Mouse (Mus musculus) limb, embryonic 11.5 days (tissue): Measurements from ENCODE around the gene Cldn7. TPM values are rescaled to one million over a fixed set of nuclear protein-coding genes. Genes with fewer than 3 reads are reported as not detected.

Source experiments
- ATAC-seq: fragments of 200-750 bp; cut with Nextera tagmentation; 2 replicates; pipeline ENCODE4 v1.8.0; 2017; ENCODE audit warnings: low read depth; ENCODE audit not compliant: insufficient number of reproducible peaks, low FRiP score, low TSS enrichment
- DNase-seq: peaks from one replicate; pipeline ENCODE4 v3.0.0-alpha.2; 2015; ENCODE audit warnings: low spot score
- H3K27ac ChIP-seq: fragments of 300-500 bp; sonication (generic); replicated peaks from 2 replicates; pipeline ENCODE4 v1.5.1; 2014; ENCODE audit warnings: low read depth, mild to moderate bottlenecking, low read length
- H3K27me3 ChIP-seq: fragments of 300-500 bp; sonication (generic); 2 replicates; pipeline ENCODE4 v1.6.1; 2014; ENCODE audit warnings: mild to moderate bottlenecking, low read length, mixed read lengths; ENCODE audit not compliant: control insufficient read depth, insufficient read depth
- H3K36me3 ChIP-seq: fragments of 300-500 bp; sonication (generic); 2 replicates; pipeline ENCODE4 v1.6.1; 2014; ENCODE audit warnings: mild to moderate bottlenecking, low read length, moderate library complexity, mixed read lengths; ENCODE audit not compliant: control insufficient read depth, insufficient read depth
- H3K4me1 ChIP-seq: fragments of 300-500 bp; sonication (generic); 2 replicates; pipeline ENCODE4 v1.6.1; 2014; ENCODE audit warnings: low read length, mixed read lengths; ENCODE audit not compliant: control insufficient read depth, insufficient read depth
- H3K4me2 ChIP-seq: fragments of 300-500 bp; sonication (generic); 2 replicates; pipeline ENCODE4 v1.6.1; 2014; ENCODE audit warnings: low read depth, mild to moderate bottlenecking, moderate library complexity; ENCODE audit not compliant: severe bottlenecking
- H3K4me3 ChIP-seq: fragments of 300-500 bp; sonication (generic); 2 replicates; pipeline ENCODE4 v1.5.1; 2014; ENCODE audit warnings: low read depth, low read length
- H3K9ac ChIP-seq: fragments of 300-500 bp; sonication (generic); 2 replicates; pipeline ENCODE4 v1.6.1; 2014; ENCODE audit warnings: mild to moderate bottlenecking, low read length
- H3K9me3 ChIP-seq: fragments of 300-500 bp; sonication (generic); 2 replicates; pipeline ENCODE4 v1.6.1; 2016; ENCODE audit warnings: low read length; ENCODE audit not compliant: control insufficient read depth
- WGBS: fragments of 180-500 bp; shearing (Covaris S2); extraction: QIAGEN DNeasy Blood & Tissue Kit; methylation state at CpG from one replicate; pipeline ENCODE4 v1.1.7; 2014; 5-methylcytosine and 5-hydroxymethylcytosine counted together
- polyA plus RNA-seq: library from polyadenylated mRNA; unstranded; fragments of >200 nt; fragmentation: Nextera tagmentation; extraction: Ambion mirVana; gene quantifications from 2 replicates; pipeline ENCODE4 v1.2.1, GENCODE M21; 2014

Cldn7 gene
- polyA plus RNA-seq, 1 experiment from 2014 or later: 13.2 TPM

GRCm38 (mm10) chr11:69982225-69982624 is 17.6 kb downstream of the Cldn7 start, which contains the start of gene Elp5:
TSS of gene Elp5 (minus strand) at chr11:69982517.
- Histone ChIP-seq H3K4me1 (peaks cover 13% of the 10 kb centered on the region; the same call in 1 of the 2 replicates), H3K36me3 (peaks cover 14% of the 10 kb centered on the region), H3K27me3 (no peaks in the 10 kb centered on the region), H3K27ac (peak within 1 kb of the TSS; percentile 98), H3K9ac (peak within 1 kb of the TSS; percentile 96), H3K4me3 (peak within 1 kb of the TSS; percentile 99), H3K4me2 (peak within 1 kb of the TSS; percentile 92), H3K9me3 (no peaks in the 10 kb centered on the region)
- ATAC-seq (no peak), DNase-seq (no peak)
- WGBS: 63% methylated on average over 8 of the region's 8 CpGs

GRCm38 (mm10) chr11:69982877-69983276 is 18.3 kb downstream of the Cldn7 start:
- Histone ChIP-seq H3K36me3 (peaks cover 17% of the 10 kb centered on the region), H3K9me3 (no peaks in the 10 kb centered on the region), H3K9ac (no peak overlapping the region), H3K27ac (no peak overlapping the region), H3K4me3 (peak overlapping the region; percentile 99; the same call in 1 of the 2 replicates), H3K4me1 (peaks cover 13% of the 10 kb centered on the region; the same call in 1 of the 2 replicates), H3K4me2 (peak overlapping the region; percentile 92), H3K27me3 (no peaks in the 10 kb centered on the region)
- WGBS: 44% methylated on average over 5 of the region's 5 CpGs
- DNase-seq: no peak
- no peak for ATAC-seq

GRCm38 (mm10) chr11:69983377-69983776 is 18.8 kb downstream of the Cldn7 start:
- no peak overlapping the region for H3K27ac ChIP-seq
- H3K36me3 ChIP-seq: peaks cover 21% of the 10 kb centered on the region
- H3K4me3 ChIP-seq: no peak overlapping the region
- ATAC-seq (no peak), DNase-seq (no peak)
- no peak overlapping the region for H3K4me2 ChIP-seq
- peaks cover 13% of the 10 kb centered on the region; the same call in 1 of the 2 replicates for H3K4me1 ChIP-seq
- H3K9me3 ChIP-seq: no peaks in the 10 kb centered on the region
- WGBS: 88% methylated on average over 4 of the region's 4 CpGs
- H3K27me3 ChIP-seq: no peaks in the 10 kb centered on the region
- H3K9ac ChIP-seq: no peak overlapping the region

DNA sequence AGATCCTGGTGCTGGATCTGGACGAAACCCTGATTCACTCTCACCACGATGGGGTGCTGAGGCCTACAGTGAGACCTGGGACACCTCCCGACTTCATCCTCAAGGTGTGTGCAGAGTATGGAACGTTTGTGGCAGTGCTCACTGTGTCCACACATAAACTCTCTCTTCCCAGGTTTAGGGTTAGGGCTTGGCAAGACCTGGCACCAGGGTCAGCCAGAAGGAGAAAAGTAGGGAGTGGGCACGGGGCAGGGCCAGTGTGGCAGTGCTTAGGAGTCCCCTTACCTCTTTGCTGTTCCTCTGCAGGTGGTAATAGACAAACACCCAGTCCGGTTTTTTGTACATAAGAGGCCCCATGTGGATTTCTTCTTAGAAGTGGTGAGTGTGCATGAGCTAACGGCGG is 19.9 kb downstream of the Cldn7 start:
- ATAC-seq (no peak), DNase-seq (no peak)
- Histone ChIP-seq H3K9me3 (no peaks in the 10 kb centered on the region), H3K27ac (no peak overlapping the region), H3K9ac (no peak overlapping the region), H3K27me3 (no peaks in the 10 kb centered on the region), H3K4me2 (no peak overlapping the region), H3K4me1 (peaks cover 13% of the 10 kb centered on the region; the same call in 1 of the 2 replicates), H3K36me3 (peaks cover 28% of the 10 kb centered on the region), H3K4me3 (0 out of 2 replicates have a peak overlapping the region, but pooled peaks have one; percentile 3)
- 88% methylated on average over 8 of the region's 8 CpGs for whole genome bisulfite sequencing

DNA sequence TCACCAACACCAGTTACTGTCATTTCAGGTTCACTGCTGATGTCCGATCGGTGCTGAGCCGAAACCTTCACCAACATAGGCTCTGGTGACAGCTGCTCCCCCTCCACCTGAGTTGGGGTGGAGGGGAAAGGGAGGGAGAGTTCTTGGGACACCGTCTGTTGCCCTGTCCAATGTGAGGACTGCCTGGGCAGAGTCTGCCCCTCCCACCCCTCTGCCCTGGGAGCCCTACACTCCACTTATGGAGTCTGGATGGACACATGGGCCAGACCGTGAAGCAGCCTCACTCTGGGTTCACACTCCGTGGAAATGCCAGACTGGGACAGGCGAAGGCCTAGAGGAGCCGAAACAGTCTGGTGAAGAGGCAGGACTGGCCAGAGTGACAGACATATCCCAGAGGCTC is 25.4 kb downstream of the Cldn7 start:
- H3K9ac ChIP-seq: no peak overlapping the region
- no peak overlapping the region for H3K4me3 ChIP-seq
- 89% methylated on average over 8 of the region's 8 CpGs for WGBS
- H3K4me1 ChIP-seq: peaks cover 4% of the 10 kb centered on the region; the same call in 1 of the 2 replicates
- ATAC-seq (no peak), DNase-seq (no peak)
- no peaks in the 10 kb centered on the region for H3K9me3 ChIP-seq
- no peaks in the 10 kb centered on the region for H3K27me3 ChIP-seq
- no peak overlapping the region; the same call in 1 of the 2 replicates for H3K27ac ChIP-seq
- H3K4me2 ChIP-seq: no peak overlapping the region
- peaks cover 30% of the 10 kb centered on the region for H3K36me3 ChIP-seq

DNA sequence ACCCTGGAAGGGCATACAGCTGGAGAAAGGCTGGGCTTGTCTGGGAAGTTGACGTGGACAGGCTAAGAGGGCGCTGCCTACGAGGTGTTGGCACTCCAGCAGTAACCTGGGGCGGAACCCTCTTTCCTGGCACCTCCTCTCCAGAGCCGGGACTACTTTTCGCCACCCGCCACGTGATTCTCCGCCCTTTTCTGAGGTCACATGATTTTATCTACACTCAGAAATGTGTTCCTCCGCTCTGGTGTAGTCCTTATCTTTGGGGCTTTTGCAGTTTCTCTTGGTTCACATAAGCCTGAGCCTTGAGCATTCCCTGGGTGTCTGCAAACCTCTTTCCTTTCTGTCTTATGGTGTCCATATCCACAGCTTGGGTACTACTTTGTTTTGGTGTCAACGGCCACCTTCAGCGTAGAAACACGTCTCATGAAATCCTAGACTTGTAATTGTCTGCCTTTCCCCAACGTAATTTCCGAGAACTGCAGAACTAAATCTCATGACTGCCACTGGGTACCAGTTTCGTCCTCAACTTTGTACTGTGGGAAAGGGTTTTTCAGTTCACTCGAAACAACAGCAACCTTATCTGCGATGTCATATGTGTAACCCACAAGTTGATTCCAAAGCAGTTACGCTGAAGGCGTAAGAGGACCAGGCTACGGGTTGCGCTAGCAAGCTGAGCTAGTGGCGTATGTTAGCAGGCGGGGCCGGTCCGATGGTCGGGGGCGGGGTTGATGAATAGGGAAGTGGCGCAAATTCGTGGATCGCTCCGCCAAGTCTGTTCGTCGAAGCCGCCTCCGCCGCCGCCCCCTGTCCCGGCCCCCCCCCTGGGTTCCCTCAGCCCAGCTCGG is 26.5 kb downstream of the Cldn7 start, which contains the start of gene Gabarap:
Gene Gabarap (plus strand): TSS at position 294 of the 842 bp plus-strand sequence.
- Histone ChIP-seq H3K27ac (peak within 1 kb of the TSS; percentile 84), H3K4me3 (peak within 1 kb of the TSS; percentile 82), H3K27me3 (no peaks in the 10 kb centered on the region), H3K36me3 (peaks cover 26% of the 10 kb centered on the region), H3K4me2 (peak within 1 kb of the TSS; percentile 55), H3K9me3 (no peaks in the 10 kb centered on the region), H3K4me1 (peaks cover 4% of the 10 kb centered on the region; the same call in 1 of the 2 replicates), H3K9ac (peak within 1 kb of the TSS; percentile 84)
- DNase-seq (peak; percentile 95), ATAC-seq (peak; percentile 45)
- under 1% methylated on average over 38 of the region's 40 CpGs for WGBS

DNA sequence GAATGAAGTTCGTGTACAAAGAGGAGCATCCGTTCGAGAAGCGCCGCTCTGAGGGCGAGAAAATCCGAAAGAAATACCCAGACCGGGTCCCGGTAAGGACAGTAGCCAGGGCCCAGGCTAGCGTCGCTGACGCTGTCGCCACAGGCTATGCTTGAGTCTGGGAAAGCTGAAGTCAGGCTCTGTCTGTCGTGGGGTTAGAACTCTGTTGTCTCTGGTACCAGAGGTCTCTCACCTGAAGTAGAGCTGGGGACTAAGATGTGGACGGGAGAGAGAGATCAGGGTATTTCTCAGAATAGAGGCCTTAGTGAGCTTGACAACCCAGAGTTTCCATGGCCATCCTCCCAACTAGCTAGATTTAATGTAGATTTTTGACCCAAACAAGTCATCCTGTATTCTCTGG is 27.1 kb downstream of the Cldn7 start:
- Histone ChIP-seq H3K27ac (peak overlapping the region; percentile 84), H3K4me1 (peaks cover 4% of the 10 kb centered on the region; the same call in 1 of the 2 replicates), H3K9ac (peak overlapping the region; percentile 84), H3K36me3 (peaks cover 23% of the 10 kb centered on the region), H3K27me3 (no peaks in the 10 kb centered on the region), H3K4me2 (peak overlapping the region; percentile 55), H3K9me3 (no peaks in the 10 kb centered on the region), H3K4me3 (peak overlapping the region; percentile 82)
- 1% methylated on average over 15 of the region's 15 CpGs for WGBS
- ATAC-seq: no peak
- DNase-seq: no peak

GRCm38 (mm10) chr11:69992396-69992795 is 27.8 kb downstream of the Cldn7 start:
- Histone ChIP-seq H3K4me2 (peak overlapping the region; percentile 55), H3K36me3 (peaks cover 23% of the 10 kb centered on the region), H3K27ac (no peak overlapping the region), H3K9me3 (no peaks in the 10 kb centered on the region), H3K4me3 (peak overlapping the region; percentile 82), H3K27me3 (no peaks in the 10 kb centered on the region), H3K9ac (peak overlapping the region; percentile 17; the same call in 1 of the 2 replicates), H3K4me1 (peaks cover 4% of the 10 kb centered on the region; the same call in 1 of the 2 replicates)
- DNase-seq (no peak), ATAC-seq (no peak)
- 89% methylated on average over 10 of the region's 10 CpGs for WGBS
